Mouse (Mus musculus) liver, embryonic 14.5 days (tissue): ENCODE data around the gene Pan2. TPM values are rescaled to one million over a fixed set of nuclear protein-coding genes. Genes with fewer than 3 reads are reported as not detected.
"Not testable (repeated sequence)": the region's sequence is repeated elsewhere in the genome, so short reads cannot be mapped to it uniquely, and the experiment has no call there.

Source experiments
- ATAC-seq: fragments of 200-750 bp; cut with Nextera tagmentation; 2 replicates; pipeline ENCODE4 v1.8.0; 2017; ENCODE audit warnings: moderate number of reproducible peaks, mild to moderate bottlenecking, moderate library complexity; ENCODE audit not compliant: insufficient read depth
- DNase-seq, 3 experiments: peaks; one replicate each; pipeline ENCODE4 v3.0.0-alpha.2; 2012 to 2013; ENCODE audit warnings: low read depth in 3 of 3, low spot score in 3 of 3
- H3K27ac ChIP-seq: fragments of 300-500 bp; sonication (generic); 2 replicates; pipeline ENCODE4 v1.5.1; 2014; ENCODE audit warnings: moderate library complexity, mild to moderate bottlenecking, control low read depth, inconsistent platforms
- H3K27me3 ChIP-seq: fragments of 300-500 bp; sonication (generic); 2 replicates; pipeline ENCODE4 v1.6.1; 2014; ENCODE audit warnings: mild to moderate bottlenecking, low read length, moderate library complexity; ENCODE audit not compliant: control insufficient read depth, insufficient read depth
- H3K36me3 ChIP-seq: fragments of 300-500 bp; sonication (generic); replicated peaks from 2 replicates; pipeline ENCODE4 v1.6.1; 2014; ENCODE audit warnings: low read depth; ENCODE audit not compliant: control insufficient read depth, insufficient read depth
- H3K4me1 ChIP-seq, 2 experiments: fragments of 200-500 bp in 1 of 2; fragments of 300-500 bp in 1 of 2; sonication (generic) in 1 of 2; replicated peaks; 2 replicates each; pipeline ENCODE4 v1.6.1; 2012 to 2014; ENCODE audit warnings: antibody characterized with exemption in 1 of 2, inconsistent platforms in 1 of 2, low read length in 1 of 2; ENCODE audit not compliant: control insufficient read depth in 2 of 2, insufficient read depth in 2 of 2
- H3K4me2 ChIP-seq: fragments of 300-500 bp; sonication (generic); 2 replicates; pipeline ENCODE4 v1.6.1; 2014; ENCODE audit warnings: low read depth, mild to moderate bottlenecking, control low read depth, moderate library complexity
- H3K4me3 ChIP-seq, 2 experiments: fragments of 200-500 bp in 1 of 2; fragments of 300-500 bp in 1 of 2; sonication (generic) in 1 of 2; 2 replicates each; pipeline ENCODE4 v1.5.1; 2012 to 2014; ENCODE audit warnings: low read depth in 2 of 2, low read length in 2 of 2, mild to moderate bottlenecking in 2 of 2, control low read depth in 1 of 2, inconsistent platforms in 1 of 2, moderate library complexity in 1 of 2; ENCODE audit not compliant: insufficient read depth in 1 of 2
- H3K9ac ChIP-seq: fragments of 300-500 bp; sonication (generic); replicated peaks from 2 replicates; pipeline ENCODE4 v1.6.1; 2014; ENCODE audit warnings: mild to moderate bottlenecking, control low read depth, moderate library complexity
- H3K9me3 ChIP-seq: fragments of 300-500 bp; sonication (generic); 2 replicates; pipeline ENCODE4 v1.6.1; 2016; ENCODE audit warnings: low read length, mixed read lengths; ENCODE audit not compliant: control insufficient read depth
- CTCF ChIP-seq: IDR thresholded peaks from 2 replicates; pipeline ENCODE4 v1.5.1; 2016; ENCODE audit warnings: antibody characterized with exemption, low read depth, control low read depth
- EP300 ChIP-seq: IDR thresholded peaks from 2 replicates; pipeline ENCODE4 v1.6.1; 2016; ENCODE audit warnings: antibody characterized with exemption, low read depth
- WGBS: fragments of 180-500 bp; shearing (Covaris S2); extraction: QIAGEN DNeasy Blood & Tissue Kit; methylation state at CpG from one replicate; pipeline ENCODE4 v1.1.7; 2014; ENCODE audit not compliant: insufficient replicate concordance; 5-methylcytosine and 5-hydroxymethylcytosine counted together
- polyA plus RNA-seq, 2 experiments: library from polyadenylated mRNA; depleted of rRNA in 1 of 2; stranded (reverse) in 1 of 2; unstranded in 1 of 2; fragments of >200 nt; fragmentation: Nextera tagmentation in 1 of 2; extraction: Ambion mirVana in 1 of 2; gene quantifications; 2 replicates each; pipeline versions ENCODE4 v1.2.1 to v1.2.3; 2012 to 2014

Pan2 gene
- polyA plus RNA-seq, 2 experiments = 10.1 to 13.3 TPM

- ATAC-seq (no peak), DNase-seq (no peak)
- H3K4me2 ChIP-seq = no peak overlapping the region
- no peaks in the 10 kb centered on the region for H3K27me3 ChIP-seq
- peaks cover 0 to 8% of the 10 kb centered on the region in 2 experiments; a peak in 1 of 4 replicates for H3K4me1 ChIP-seq
- no peaks in the 10 kb centered on the region for H3K9me3 ChIP-seq
- no peak overlapping the region for H3K9ac ChIP-seq
- H3K4me3 ChIP-seq = no peak overlapping the region
- TF ChIP-seq CTCF (no peak), EP300 (no peak)
- H3K36me3 ChIP-seq = no peaks in the 10 kb centered on the region
- 62% methylated on average over 5 of the region's 5 CpGs for WGBS
- no peak overlapping the region for H3K27ac ChIP-seq
Observed at GRCm38 (mm10) chr10:128259946-128260345, 43.2 kb upstream of the Pan2 start.

- H3K27me3 ChIP-seq, H3K9me3 ChIP-seq, H3K27ac ChIP-seq, H3K9ac ChIP-seq, ATAC-seq, H3K4me3 ChIP-seq, H3K4me2 ChIP-seq, DNase-seq, H3K4me1 ChIP-seq, H3K36me3 ChIP-seq: not testable (repeated sequence)
- WGBS = 74% methylated on average over 7 of the region's 7 CpGs
Observed at GRCm38 (mm10) chr10:128260376-128260775, 42.8 kb upstream of the Pan2 start.

- ATAC-seq = no peak
- H3K9ac ChIP-seq = no peak overlapping the region
- H3K27ac ChIP-seq = no peak overlapping the region
- no peak for DNase-seq
- peaks cover 0 to 8% of the 10 kb centered on the region in 2 experiments; a peak in 1 of 4 replicates for H3K4me1 ChIP-seq
- no peaks in the 10 kb centered on the region for H3K36me3 ChIP-seq
- no peaks in the 10 kb centered on the region for H3K27me3 ChIP-seq
- no peak for TF ChIP-seq EP300
- TF ChIP-seq CTCF = no peak
- H3K4me3 ChIP-seq = no peak overlapping the region
- 77% methylated on average over 22 of the region's 22 CpGs for WGBS
- no peak overlapping the region for H3K4me2 ChIP-seq
- no peaks in the 10 kb centered on the region for H3K9me3 ChIP-seq
Observed at GRCm38 (mm10) chr10:128262300-128262699, 40.8 kb upstream of the Pan2 start.

GRCm38 (mm10) chr10:128263393-128264310 lies 39.5 kb upstream of the Pan2 start:
- no peaks in the 10 kb centered on the region for H3K27me3 ChIP-seq

GRCm38 (mm10) chr10:128268371-128268770 lies 34.8 kb upstream of the Pan2 start, which contains the start of gene Apof:
Apof (plus strand) TSS chr10:128268671.
- peaks cover 0 to 5% of the 10 kb centered on the region in 2 experiments; a peak in 2 of 4 replicates for H3K4me1 ChIP-seq
- no peaks in the 10 kb centered on the region for H3K9me3 ChIP-seq
- 71% methylated on average over 6 of the region's 6 CpGs for WGBS
- H3K4me3 ChIP-seq = peak within 1 kb of the TSS; percentile 28 to 36
- peak in 2 of 3 experiments; percentile 31 to 39 for DNase-seq
- peak within 1 kb of the TSS; percentile 80 for H3K4me2 ChIP-seq
- no peak within 1 kb of the TSS for H3K9ac ChIP-seq
- no peak for ATAC-seq
- H3K27ac ChIP-seq = no peak within 1 kb of the TSS; the same call in 1 of the 2 replicates
- no peaks in the 10 kb centered on the region for H3K36me3 ChIP-seq
- TF ChIP-seq CTCF (no peak), EP300 (no peak)
- H3K27me3 ChIP-seq = no peaks in the 10 kb centered on the region

More at GRCm38 (mm10) chr10:128263393-128264310, 39.5 kb upstream of the Pan2 start:
- WGBS = 55% methylated on average over 6 of the region's 6 CpGs
- DNase-seq (no peak), ATAC-seq (no peak)
- Histone ChIP-seq H3K9ac (no peak overlapping the region), H3K4me1 (peaks cover 0 to 8% of the 10 kb centered on the region in 2 experiments; a peak in 1 of 4 replicates), H3K4me3 (no peak overlapping the region), H3K4me2 (no peak overlapping the region), H3K36me3 (no peaks in the 10 kb centered on the region), H3K27ac (no peak overlapping the region), H3K9me3 (no peaks in the 10 kb centered on the region)
- no peak for TF ChIP-seq EP300
- no peak for TF ChIP-seq CTCF
